ENCODE assay signal across 27 mouse cellular contexts in genomic region chr13:42949336-42949735, GRCm38 (mm10).
"Had no signal": no experiment of that assay in that cellular context is flagged by ENCODE, and none has a peak within 500 bp of the region (broad histone marks: within the 10 kb centered on the region; RNA-seq: fewer than 3 reads in every experiment).

No protein-coding gene starts in this region.

- H3K4me3 ChIP-seq: gastrocnemius, adult 2 months; heart, adult 2 months; heart, embryonic 13.5 days; heart, embryonic 15.5 days; hindbrain, embryonic 10.5 days; hindbrain, embryonic 12.5 days; intestine, embryonic 15.5 days; layer of hippocampus, adult 2 months; left cerebral cortex, adult 2 months; limb, embryonic 10.5 days; limb, embryonic 12.5 days; liver, embryonic 13.5 days; liver, embryonic 15.5 days had no signal

- H3K27me3 ChIP-seq: heart, embryonic 13.5 days; heart, embryonic 15.5 days; hindbrain, embryonic 12.5 days; intestine, embryonic 15.5 days; limb, embryonic 12.5 days; liver, embryonic 13.5 days; liver, embryonic 15.5 days had no signal

- DNase-seq: gastrocnemius, adult 2 months; gastrocnemius, postnatal 10 days; gastrocnemius, postnatal 25 days; heart, adult 2 months; heart, postnatal 14 days; heart, postnatal 36 days; kidney, adult 2 months; kidney, postnatal 25 days; liver; liver, embryonic 13.5 days; liver, postnatal 0 days had no signal

- H3K9me3 ChIP-seq: heart, embryonic 13.5 days; heart, embryonic 15.5 days; hindbrain, embryonic 10.5 days; hindbrain, embryonic 12.5 days; intestine, embryonic 15.5 days; limb, embryonic 10.5 days; limb, embryonic 12.5 days; liver, embryonic 13.5 days; liver, embryonic 15.5 days had no signal

- H3K36me3 ChIP-seq: heart, embryonic 13.5 days; heart, embryonic 15.5 days; hindbrain, embryonic 10.5 days; hindbrain, embryonic 12.5 days; intestine, embryonic 15.5 days; limb, embryonic 10.5 days; limb, embryonic 12.5 days; liver, embryonic 13.5 days; liver, embryonic 15.5 days had no signal

- H3K9ac ChIP-seq: heart, embryonic 13.5 days; heart, embryonic 15.5 days; hindbrain, embryonic 12.5 days; hindbrain, embryonic 14.5 days; intestine, embryonic 15.5 days; limb, embryonic 12.5 days; liver, embryonic 13.5 days; liver, embryonic 15.5 days; liver, postnatal 0 days had no signal

- H3K4me1 ChIP-seq: heart, embryonic 15.5 days; intestine, embryonic 15.5 days; limb, embryonic 12.5 days; liver, embryonic 13.5 days; liver, embryonic 15.5 days had no signal

- H3K4me2 ChIP-seq: heart, embryonic 11.5 days; heart, embryonic 13.5 days; heart, embryonic 15.5 days; hindbrain, embryonic 12.5 days; hindbrain, embryonic 14.5 days; intestine, embryonic 15.5 days; limb, embryonic 12.5 days; liver, embryonic 11.5 days; liver, embryonic 13.5 days; liver, embryonic 15.5 days had no signal

- ATAC-seq: hindbrain, embryonic 16.5 days; inflammation-experienced regulatory T-cells, adult 6 months; intestine, embryonic 15.5 days; intestine, postnatal 0 days; liver, postnatal 0 days had no signal

- H3K27ac ChIP-seq: gastrocnemius, adult 2 months; heart, adult 2 months; heart, embryonic 13.5 days; heart, embryonic 15.5 days; hindbrain, embryonic 10.5 days; hindbrain, embryonic 12.5 days; hindbrain, embryonic 14.5 days; intestine, embryonic 15.5 days; left cerebral cortex, adult 2 months; limb, embryonic 10.5 days; limb, embryonic 12.5 days; liver, embryonic 13.5 days; liver, embryonic 15.5 days had no signal
